Mouse (Mus musculus) liver, embryonic 11.5 days (tissue): Measurements from ENCODE around the gene Tgfbr2. TPM values are rescaled to one million over a fixed set of nuclear protein-coding genes. Genes with fewer than 3 reads are reported as not detected.

Experiments
- ATAC-seq: fragments of 200-750 bp; cut with Nextera tagmentation; replicated peaks from 2 replicates; pipeline ENCODE4 v1.8.0; 2017; ENCODE audit warnings: moderate number of reproducible peaks, mild to moderate bottlenecking, moderate TSS enrichment, moderate library complexity; ENCODE audit not compliant: low FRiP score
- DNase-seq: peaks from one replicate; pipeline ENCODE4 v3.0.0-alpha.2; 2017; ENCODE audit warnings: low spot score
- H3K27ac ChIP-seq: fragments of 300-500 bp; sonication (generic); 2 replicates; pipeline ENCODE4 v1.5.1; 2014; ENCODE audit warnings: mild to moderate bottlenecking, low read depth, low read length, control low read depth
- H3K27me3 ChIP-seq: fragments of 300-500 bp; sonication (generic); replicated peaks from 2 replicates; pipeline ENCODE4 v1.6.1; 2014; ENCODE audit warnings: low read length, mixed read lengths; ENCODE audit not compliant: control insufficient read depth, insufficient read depth
- H3K36me3 ChIP-seq: fragments of 300-500 bp; sonication (generic); 2 replicates; pipeline ENCODE4 v1.6.1; 2014; ENCODE audit warnings: mild to moderate bottlenecking, low read length, moderate library complexity, mixed read lengths; ENCODE audit not compliant: control insufficient read depth, insufficient read depth
- H3K4me1 ChIP-seq: fragments of 300-500 bp; sonication (generic); replicated peaks from 2 replicates; pipeline ENCODE4 v1.6.1; 2014; ENCODE audit warnings: low read length, mixed read lengths; ENCODE audit not compliant: control insufficient read depth, insufficient read depth
- H3K4me2 ChIP-seq: fragments of 300-500 bp; sonication (generic); 2 replicates; pipeline ENCODE4 v1.6.1; 2014; ENCODE audit warnings: mild to moderate bottlenecking, control low read depth, moderate library complexity
- H3K4me3 ChIP-seq: fragments of 300-500 bp; sonication (generic); 2 replicates; pipeline ENCODE4 v1.5.1; 2014; ENCODE audit warnings: low read depth, low read length, control low read depth
- H3K9ac ChIP-seq: fragments of 300-500 bp; sonication (generic); 2 replicates; pipeline ENCODE4 v1.6.1; 2014; ENCODE audit warnings: low read depth, low read length, control low read depth
- H3K9me3 ChIP-seq: fragments of 300-500 bp; sonication (generic); 2 replicates; pipeline ENCODE4 v1.6.1; 2016; ENCODE audit warnings: low read length, inconsistent platforms, mixed read lengths; ENCODE audit not compliant: control insufficient read depth
- WGBS: fragments of 180-500 bp; shearing (Covaris S2); extraction: QIAGEN DNeasy Blood & Tissue Kit; methylation state at CpG from one replicate; pipeline ENCODE4 v1.1.7; 2014; 5-methylcytosine and 5-hydroxymethylcytosine counted together
- polyA plus RNA-seq: library from polyadenylated mRNA; unstranded; fragments of >200 nt; fragmentation: Nextera tagmentation; extraction: Ambion mirVana; gene quantifications from 2 replicates; pipeline ENCODE4 v1.2.1, GENCODE M21; 2014

Gene Tgfbr2
- polyA plus RNA-seq, 1 experiment from 2014 or later, result 9.5 TPM

DNA sequence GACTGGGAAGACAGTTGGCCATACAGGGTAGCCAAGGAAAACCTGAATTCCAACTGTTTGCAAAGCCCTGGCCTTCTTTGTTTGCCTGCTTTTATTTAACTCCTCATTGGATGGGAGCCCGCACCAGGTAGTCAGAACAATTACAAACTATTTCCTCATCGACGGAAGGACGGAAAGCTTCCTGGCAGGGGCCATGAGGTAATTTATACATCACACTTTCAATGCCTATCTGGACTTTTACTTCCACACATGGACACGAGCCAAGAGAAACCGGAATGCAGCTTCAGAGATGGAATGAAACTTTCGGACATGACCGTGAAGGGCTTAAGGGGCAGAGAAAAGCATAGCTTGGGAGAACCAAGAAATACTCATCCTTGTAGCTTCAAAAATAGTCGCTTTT lies 24.0 kb upstream of the Tgfbr2 start:
- Histone ChIP-seq H3K9me3 (no peaks in the 10 kb centered on the region), H3K4me3 (no peak overlapping the region), H3K27me3 (no peaks in the 10 kb centered on the region), H3K4me1 (no peaks in the 10 kb centered on the region; the same call in 1 of the 2 replicates), H3K9ac (no peak overlapping the region), H3K4me2 (no peak overlapping the region), H3K27ac (no peak overlapping the region), H3K36me3 (no peaks in the 10 kb centered on the region)
- WGBS, result 77% methylated on average over 9 of the region's 9 CpGs
- DNase-seq (no peak), ATAC-seq (no peak)

DNA sequence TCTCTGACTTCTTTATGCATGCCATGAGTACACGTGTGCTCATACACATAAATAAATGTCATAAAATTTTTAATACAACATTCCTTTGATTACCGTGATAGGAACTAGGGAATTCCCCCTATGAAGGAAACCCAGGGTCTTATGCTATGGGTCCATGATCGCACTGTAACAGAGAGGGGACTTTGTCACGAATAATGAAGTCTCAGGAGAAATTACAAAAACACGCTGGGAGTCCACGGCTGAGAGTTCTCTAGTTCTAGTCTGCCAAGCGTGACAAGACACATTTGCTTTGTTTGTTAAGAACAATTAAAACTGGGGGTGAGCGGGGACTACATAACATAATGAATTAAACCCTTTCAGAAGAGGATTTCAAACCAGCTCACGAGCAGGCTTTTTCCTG lies 23.3 kb upstream of the Tgfbr2 start:
- Histone ChIP-seq H3K4me3 (no peak overlapping the region), H3K27ac (no peak overlapping the region), H3K4me1 (no peaks in the 10 kb centered on the region; the same call in 1 of the 2 replicates), H3K9me3 (no peaks in the 10 kb centered on the region), H3K9ac (no peak overlapping the region), H3K4me2 (no peak overlapping the region), H3K27me3 (no peaks in the 10 kb centered on the region), H3K36me3 (no peaks in the 10 kb centered on the region)
- 83% methylated on average over 9 of the region's 9 CpGs for WGBS
- ATAC-seq (no peak), DNase-seq (no peak)

DNA sequence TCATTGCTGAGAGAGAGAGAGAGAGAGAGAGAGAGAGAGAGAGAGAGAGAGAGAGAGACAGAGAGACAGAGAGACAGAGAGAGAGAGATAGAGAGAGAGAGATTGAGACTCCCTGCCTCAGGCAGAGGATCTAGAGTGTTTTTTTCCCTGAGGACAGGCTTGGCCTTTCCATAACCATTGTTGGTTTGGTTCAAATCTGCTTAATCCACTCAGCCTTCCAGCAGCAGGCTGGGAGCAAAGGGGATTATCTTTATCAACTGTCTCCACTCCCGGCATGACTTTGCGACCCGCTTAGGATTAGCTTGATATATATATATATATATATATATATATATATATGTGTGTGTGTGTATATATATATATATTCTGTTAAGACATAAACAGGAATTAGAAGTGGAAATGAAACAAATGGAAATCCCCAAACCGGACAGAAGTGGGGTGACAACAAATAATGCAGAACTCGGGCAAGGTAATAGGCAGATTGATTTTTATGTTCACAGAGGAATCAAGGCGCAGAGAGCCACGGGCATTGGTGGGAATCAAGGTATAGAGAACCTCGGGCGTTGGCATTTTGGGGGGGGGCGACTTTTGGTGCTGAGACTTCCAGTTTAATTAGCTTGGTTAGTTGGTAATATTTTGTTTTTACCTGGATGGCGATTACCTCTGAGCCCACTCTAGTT lies 22.5 kb upstream of the Tgfbr2 start:
- Histone ChIP-seq H3K27ac (no peak overlapping the region), H3K9ac (no peak overlapping the region), H3K27me3 (no peaks in the 10 kb centered on the region), H3K36me3 (no peaks in the 10 kb centered on the region), H3K4me1 (no peaks in the 10 kb centered on the region; the same call in 1 of the 2 replicates), H3K9me3 (no peaks in the 10 kb centered on the region), H3K4me3 (no peak overlapping the region), H3K4me2 (no peak overlapping the region)
- ATAC-seq (no peak), DNase-seq (no peak)
- WGBS, result 87% methylated on average over 11 of the region's 11 CpGs

DNA sequence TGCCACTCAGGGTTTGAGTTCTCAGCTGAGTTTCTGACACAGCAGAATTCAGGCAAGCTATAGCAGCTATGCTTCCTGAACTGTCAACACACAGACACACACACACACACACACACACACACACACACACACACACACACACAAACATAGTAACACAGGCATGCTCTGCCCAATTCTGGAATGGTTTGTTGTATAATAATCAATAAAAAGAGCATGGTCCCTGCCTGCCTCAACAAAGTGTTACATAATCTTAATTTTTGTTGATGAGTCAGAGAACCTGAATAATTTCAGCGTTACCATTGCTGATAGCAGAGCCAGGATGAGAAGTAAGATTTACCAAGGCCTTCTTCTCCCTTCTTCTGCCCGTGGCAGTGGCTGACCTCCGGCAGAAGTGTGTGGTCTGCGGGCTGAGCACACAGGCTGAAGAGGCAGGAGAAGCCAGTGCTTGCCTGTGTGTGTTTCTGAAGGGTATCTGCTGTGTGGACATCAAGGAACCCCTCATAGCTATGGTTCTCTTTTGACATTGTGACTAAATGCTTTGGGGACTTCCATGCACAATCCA lies 18.8 kb upstream of the Tgfbr2 start:
- no peaks in the 10 kb centered on the region for H3K36me3 ChIP-seq
- DNase-seq (no peak), ATAC-seq (no peak)
- no peak overlapping the region for H3K4me2 ChIP-seq
- H3K27me3 ChIP-seq, result no peaks in the 10 kb centered on the region
- H3K4me1 ChIP-seq, result no peaks in the 10 kb centered on the region; the same call in 1 of the 2 replicates
- H3K4me3 ChIP-seq, result no peak overlapping the region
- 54% methylated on average over 4 of the region's 4 CpGs for WGBS
- no peak overlapping the region for H3K27ac ChIP-seq
- H3K9ac ChIP-seq, result no peak overlapping the region
- no peaks in the 10 kb centered on the region for H3K9me3 ChIP-seq

DNA sequence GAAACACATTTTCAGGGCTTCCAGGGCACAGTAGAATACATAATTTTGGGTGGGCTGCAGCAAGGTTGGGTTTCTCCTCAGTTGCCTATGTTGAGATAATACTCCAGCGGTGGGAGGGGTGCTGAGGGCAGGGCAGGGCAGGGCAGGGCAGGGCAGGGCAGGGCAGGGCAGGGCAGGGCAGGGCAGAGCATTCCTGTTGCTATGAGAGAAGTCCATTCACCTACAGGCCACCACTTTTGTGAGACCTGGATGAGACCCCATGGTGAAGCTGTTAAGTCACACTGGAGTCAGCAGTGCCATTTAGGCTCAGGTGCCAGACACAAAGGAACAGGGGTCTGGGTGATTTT lies 18.3 kb upstream of the Tgfbr2 start:
- Histone ChIP-seq H3K4me3 (no peak overlapping the region), H3K4me1 (no peaks in the 10 kb centered on the region), H3K9ac (no peak overlapping the region), H3K27me3 (no peaks in the 10 kb centered on the region), H3K27ac (no peak overlapping the region), H3K9me3 (no peaks in the 10 kb centered on the region), H3K4me2 (no peak overlapping the region), H3K36me3 (no peaks in the 10 kb centered on the region)
- no peak; the same call in 1 of the 2 replicates for ATAC-seq
- DNase-seq, result no peak
- 23% methylated on average over 1 of the region's 1 CpGs for WGBS

DNA sequence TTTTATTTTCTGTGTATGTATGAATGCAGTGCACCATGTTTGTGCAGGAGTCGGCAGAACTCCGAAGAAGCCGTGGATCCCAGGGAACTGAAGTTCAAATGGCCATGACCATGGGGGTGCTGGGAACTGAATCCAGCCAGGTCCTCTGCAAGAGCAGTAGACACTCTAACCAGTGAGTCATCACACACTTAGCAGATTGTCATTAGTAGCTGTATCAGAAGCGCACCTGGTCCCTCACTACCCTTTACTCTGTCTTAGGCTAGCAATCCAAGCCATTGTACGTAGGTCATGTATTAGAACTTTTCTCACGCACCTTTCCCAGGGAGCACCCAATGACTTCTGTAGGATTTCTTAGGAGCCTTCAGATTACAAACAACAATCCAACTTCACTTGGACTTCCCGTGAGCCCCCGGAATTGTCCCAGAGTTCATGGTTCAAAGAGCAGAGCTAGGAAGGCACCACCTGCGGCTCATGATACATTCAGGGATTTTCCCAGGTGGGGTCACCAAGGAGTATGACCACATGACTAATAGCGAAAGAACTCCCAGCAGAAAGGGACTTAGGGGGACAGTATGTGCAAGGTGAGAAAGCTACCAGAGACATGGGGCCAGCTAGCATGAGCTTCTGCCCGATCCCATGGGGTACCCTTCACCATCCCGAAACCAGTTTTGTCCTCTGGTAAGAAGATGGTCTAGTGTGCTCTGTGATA lies 17.8 kb upstream of the Tgfbr2 start:
- no peak overlapping the region for H3K4me3 ChIP-seq

DNA sequence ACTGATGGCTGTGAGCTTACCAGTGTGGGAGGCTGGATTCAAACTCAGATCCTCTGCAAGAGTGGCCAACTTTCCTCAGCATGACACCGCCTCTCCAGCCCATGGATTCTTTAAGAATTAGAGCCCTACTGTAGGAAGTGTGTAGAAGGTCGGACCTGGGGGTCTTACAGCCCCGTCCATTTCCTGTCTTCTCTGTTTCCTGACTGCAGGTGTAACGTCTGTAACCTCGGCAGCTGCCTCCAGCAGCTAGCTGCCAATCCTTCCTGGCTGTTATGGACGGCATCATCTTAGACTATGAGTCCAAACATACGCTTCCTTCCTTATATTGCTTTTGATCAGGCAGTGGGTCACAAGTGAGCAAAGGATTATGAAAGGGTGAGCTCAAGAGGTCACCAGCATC lies 17.1 kb upstream of the Tgfbr2 start:
- no peak overlapping the region for H3K4me3 ChIP-seq
- H3K27me3 ChIP-seq, result no peaks in the 10 kb centered on the region
- no peaks in the 10 kb centered on the region for H3K36me3 ChIP-seq
- DNase-seq (no peak), ATAC-seq (no peak)
- H3K4me2 ChIP-seq, result no peak overlapping the region
- H3K9me3 ChIP-seq, result no peaks in the 10 kb centered on the region
- no peak overlapping the region for H3K27ac ChIP-seq
- no peak overlapping the region for H3K9ac ChIP-seq
- H3K4me1 ChIP-seq, result no peaks in the 10 kb centered on the region
- WGBS, result 69% methylated on average over 7 of the region's 7 CpGs

More for the DNA sequence above, 17.8 kb upstream of the Tgfbr2 start:
- ATAC-seq (no peak), DNase-seq (no peak)
- 93% methylated on average over 12 of the region's 12 CpGs for WGBS
- Histone ChIP-seq H3K4me2 (no peak overlapping the region), H3K4me1 (no peaks in the 10 kb centered on the region), H3K27me3 (no peaks in the 10 kb centered on the region), H3K9me3 (no peaks in the 10 kb centered on the region), H3K27ac (no peak overlapping the region), H3K36me3 (no peaks in the 10 kb centered on the region), H3K9ac (no peak overlapping the region)

DNA sequence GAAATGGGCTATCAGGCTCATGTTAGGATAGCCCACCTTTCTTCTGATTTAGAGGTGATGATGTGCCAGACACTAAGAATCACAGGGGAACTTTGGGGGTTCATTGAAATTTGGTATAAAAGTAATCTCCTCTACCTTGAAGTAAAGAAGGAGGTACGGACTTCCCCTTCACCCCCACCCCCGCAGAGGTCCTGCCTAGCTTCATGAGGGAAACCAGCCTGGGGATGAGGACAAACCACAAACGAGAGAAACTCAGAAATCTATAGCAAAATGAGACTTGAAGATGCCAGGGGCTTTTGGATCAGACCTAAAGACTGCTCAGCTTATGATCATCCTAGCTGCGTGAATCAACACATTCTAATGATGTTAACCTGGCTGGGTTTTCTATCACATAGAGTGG lies 14.7 kb upstream of the Tgfbr2 start:
- DNase-seq (no peak), ATAC-seq (no peak)
- H3K9ac ChIP-seq, result no peak overlapping the region
- WGBS, result 66% methylated on average over 4 of the region's 4 CpGs
- H3K27ac ChIP-seq, result no peak overlapping the region
- no peaks in the 10 kb centered on the region for H3K4me1 ChIP-seq
- H3K4me2 ChIP-seq, result no peak overlapping the region
- no peaks in the 10 kb centered on the region for H3K36me3 ChIP-seq
- H3K9me3 ChIP-seq, result no peaks in the 10 kb centered on the region
- H3K27me3 ChIP-seq, result no peaks in the 10 kb centered on the region
- no peak overlapping the region for H3K4me3 ChIP-seq
